Mouse (Mus musculus): ENCODE measurements at regions not wholly inside any gene's neighbourhood (a gene's known extent, or its start where the extent isn't known, plus 50 kb on each side); places are given as distances from the start of the nearest gene placed in this dataset.

- no peak for DNase-seq (ENCODE audit: low spot score in 2 of 2)
Observed at GRCm38 (mm10) chr13:90584766-90585165, 320.4 kb downstream of the Atp6ap1l start.

DNA sequence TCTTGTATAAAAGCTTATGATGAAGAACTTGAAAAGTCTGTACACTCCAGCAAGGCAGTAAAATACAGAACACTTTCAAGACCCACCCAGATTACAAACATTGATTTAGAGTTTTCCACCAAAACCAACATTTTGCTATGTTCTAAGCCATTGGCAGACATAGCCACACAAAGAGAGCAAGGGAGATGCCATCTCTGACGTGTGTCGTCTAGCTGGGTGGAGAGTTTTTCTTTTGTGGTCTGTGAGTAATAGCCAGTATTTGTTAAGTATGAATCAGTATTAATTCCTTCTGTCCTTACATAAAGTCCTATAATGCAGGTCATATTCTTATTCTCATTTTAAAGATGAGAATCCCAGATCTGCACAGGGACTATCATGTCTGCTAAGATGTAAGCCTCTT is 329.8 kb downstream of the Atp6ap1l start:
- no peak for DNase-seq (ENCODE audit: low spot score in 2 of 2)

- DNase-seq (ENCODE audit: low spot score in 2 of 2): no peak
Observed at GRCm38 (mm10) chr13:90572580-90572979, 332.6 kb downstream of the Atp6ap1l start.

- DNase-seq (ENCODE audit: low spot score in 2 of 2): no peak
Observed at GRCm38 (mm10) chr13:90563183-90563840, 341.8 kb downstream of the Atp6ap1l start.

- no peak for DNase-seq (ENCODE audit: low spot score in 2 of 2)
Observed at GRCm38 (mm10) chr13:90560095-90560494, 345.1 kb downstream of the Atp6ap1l start.

- DNase-seq (ENCODE audit: low spot score in 2 of 2): no peak
Observed at GRCm38 (mm10) chr13:90559481-90559880, 345.7 kb downstream of the Atp6ap1l start.

GRCm38 (mm10) chr13:90551166-90551565 is 354.0 kb downstream of the Atp6ap1l start:
- DNase-seq (ENCODE audit: low spot score in 2 of 2): no peak

DNA sequence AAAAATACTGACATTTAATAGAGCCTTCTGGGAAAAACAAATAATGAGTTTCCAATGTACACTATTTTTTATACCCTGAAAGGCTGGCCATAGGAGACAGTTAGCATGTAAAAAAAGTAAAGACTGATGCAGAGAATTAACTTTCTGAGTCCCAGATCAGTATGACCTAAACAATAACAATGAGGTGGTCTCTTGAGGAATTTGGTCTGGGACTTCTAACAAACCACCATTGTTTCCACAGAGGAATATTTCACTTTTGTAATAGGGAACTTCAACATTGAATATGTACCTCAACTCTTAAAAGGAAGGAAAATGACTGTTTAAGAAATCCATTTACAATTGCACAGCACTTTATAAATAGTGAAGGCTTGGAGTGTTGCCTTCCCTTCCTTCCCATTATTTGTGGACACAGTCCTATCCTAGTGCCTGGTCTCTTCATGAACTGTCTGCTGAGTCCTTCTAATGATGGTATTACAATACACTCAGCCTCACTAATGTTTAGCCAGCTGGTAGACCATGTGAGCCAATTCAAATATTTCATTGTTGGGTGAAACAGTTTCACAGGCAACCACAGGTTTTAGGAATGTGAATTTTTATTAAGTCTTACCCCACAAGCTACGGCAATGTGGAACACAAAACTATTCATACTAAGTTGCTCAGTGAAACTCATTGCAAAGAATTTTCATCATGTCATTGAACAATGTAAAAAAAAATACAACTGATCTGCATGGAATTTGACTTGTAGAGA is 358.7 kb downstream of the Atp6ap1l start:
- no peak for DNase-seq (ENCODE audit: low spot score in 2 of 2)

GRCm38 (mm10) chr13:90545816-90546215 is 359.3 kb downstream of the Atp6ap1l start:
- no peak for DNase-seq (ENCODE audit: low spot score in 2 of 2)

DNA sequence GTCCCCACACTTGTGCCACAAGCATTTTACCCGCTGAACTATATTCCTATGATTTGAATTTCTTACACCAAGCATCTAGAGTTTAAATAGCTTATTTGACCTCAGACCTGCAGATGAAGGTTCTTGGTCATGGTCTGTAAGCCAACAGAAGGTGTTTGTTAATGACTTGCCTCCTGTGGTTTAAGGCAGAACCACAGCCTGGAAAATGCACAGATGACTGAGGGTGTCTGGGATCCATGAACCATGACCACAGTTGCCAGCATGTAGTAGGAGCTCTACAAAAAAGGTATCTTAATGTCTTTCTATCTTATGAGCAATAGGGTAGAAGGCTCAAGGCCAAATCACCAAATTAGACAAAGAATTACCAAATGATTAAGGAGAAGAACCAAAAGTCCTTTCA is 367.6 kb downstream of the Atp6ap1l start:
- DNase-seq (ENCODE audit: low spot score in 2 of 2): no peak

DNA sequence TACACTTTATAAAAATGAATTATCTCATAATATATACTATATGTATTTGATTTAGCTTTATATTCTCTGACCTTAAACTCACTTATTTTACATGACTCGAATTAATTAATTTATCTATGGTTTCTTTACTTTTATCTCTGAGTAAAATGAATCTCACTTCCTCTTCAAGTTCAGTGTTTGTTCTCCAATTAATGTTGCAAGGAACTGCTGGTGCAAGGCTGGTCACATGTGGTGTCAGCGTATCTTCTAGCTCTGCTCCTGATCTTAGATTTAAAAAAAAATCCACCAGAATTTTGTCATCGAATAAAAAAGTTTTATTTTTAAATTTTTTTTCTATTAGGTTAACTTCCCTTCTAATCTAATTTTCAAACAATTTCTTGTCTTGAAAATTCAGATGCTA is 378.2 kb downstream of the Atp6ap1l start:
- DNase-seq (ENCODE audit: low spot score in 2 of 2): no peak

- no peak for DNase-seq (ENCODE audit: low spot score in 2 of 2)
Observed at GRCm38 (mm10) chr13:90525801-90526200, 379.4 kb downstream of the Atp6ap1l start.

- DNase-seq (ENCODE audit: low spot score in 2 of 2): no peak
Observed at GRCm38 (mm10) chr13:90521758-90522245, 383.4 kb downstream of the Atp6ap1l start.

DNA sequence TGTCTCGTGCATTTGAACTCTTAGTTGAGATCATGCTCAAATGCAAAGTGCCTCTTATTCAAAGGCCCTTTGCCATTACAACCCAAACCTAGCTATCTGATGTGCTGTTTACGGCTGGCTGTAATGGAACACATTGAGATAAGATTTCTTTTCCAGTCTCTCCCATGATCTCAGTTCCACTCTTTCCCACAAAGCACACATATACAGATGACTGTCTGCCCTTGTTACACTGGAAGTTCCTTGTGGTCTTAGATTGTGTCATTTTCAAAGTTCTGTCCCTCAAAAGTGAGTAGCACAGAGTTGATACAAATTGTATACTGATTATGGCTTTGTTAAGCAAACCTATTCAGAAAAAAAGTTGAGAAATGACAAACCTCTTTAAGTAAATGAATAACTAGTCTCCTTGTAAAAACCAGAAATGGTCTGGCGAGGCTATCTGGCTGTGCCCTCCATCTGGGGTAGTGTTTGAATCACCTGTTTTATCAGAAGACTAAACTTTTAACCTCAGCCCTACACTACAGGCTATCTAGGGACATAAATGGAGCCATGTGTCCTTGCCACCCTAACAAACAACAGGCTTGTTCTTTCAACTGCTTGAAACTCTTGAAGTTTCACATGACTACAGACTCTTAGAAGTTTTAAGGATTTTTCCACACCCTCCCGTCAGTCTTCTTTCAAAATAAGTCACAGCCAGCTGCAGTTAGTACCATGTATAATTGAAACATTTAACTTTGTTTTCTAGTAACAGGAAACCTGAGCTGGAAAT is 384.0 kb downstream of the Atp6ap1l start:
- DNase-seq (ENCODE audit: low spot score in 2 of 2): no peak

DNA sequence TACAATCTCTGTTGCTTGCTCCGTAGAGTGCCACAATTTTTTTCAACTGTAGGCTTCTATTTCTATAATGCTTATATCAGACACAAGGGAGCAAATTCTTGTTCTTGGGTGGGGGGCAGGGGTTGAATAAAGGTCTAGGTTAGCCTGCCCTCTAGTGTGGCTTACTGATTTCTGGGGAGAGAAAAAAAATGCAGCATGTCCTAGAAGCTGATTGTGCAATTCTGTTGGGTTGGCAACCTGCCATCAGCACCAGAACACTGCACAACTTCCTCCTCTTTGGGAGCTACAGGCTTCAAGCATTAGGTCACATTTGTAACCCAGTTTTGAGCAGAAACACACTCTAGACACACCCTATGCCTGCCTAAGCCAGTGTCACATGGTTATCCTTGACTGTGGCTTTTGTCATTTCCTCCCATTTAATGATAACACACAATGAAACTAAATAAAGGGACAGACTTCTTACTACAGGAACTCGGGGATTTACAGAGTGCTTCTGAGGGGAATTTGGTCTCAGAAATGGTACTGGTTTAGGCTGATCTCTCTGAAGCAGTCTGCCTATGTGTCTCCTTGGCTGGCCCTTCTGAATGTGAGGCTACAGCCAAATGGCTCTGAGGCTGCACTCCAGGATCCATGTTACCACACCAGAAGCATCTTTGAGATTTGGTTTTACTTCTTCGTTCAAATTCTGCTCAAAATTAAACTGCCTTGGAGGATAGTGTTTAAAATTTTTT is 389.2 kb downstream of the Atp6ap1l start:
- DNase-seq (ENCODE audit: low spot score in 2 of 2): peak; percentile 61 to 68

- no peak for DNase-seq (ENCODE audit: low spot score in 2 of 2)
Observed at GRCm38 (mm10) chr13:90513867-90514266, 391.3 kb downstream of the Atp6ap1l start.

- no peak for DNase-seq (ENCODE audit: low spot score in 2 of 2)
Observed at GRCm38 (mm10) chr13:90512786-90513401, 392.3 kb downstream of the Atp6ap1l start.

DNA sequence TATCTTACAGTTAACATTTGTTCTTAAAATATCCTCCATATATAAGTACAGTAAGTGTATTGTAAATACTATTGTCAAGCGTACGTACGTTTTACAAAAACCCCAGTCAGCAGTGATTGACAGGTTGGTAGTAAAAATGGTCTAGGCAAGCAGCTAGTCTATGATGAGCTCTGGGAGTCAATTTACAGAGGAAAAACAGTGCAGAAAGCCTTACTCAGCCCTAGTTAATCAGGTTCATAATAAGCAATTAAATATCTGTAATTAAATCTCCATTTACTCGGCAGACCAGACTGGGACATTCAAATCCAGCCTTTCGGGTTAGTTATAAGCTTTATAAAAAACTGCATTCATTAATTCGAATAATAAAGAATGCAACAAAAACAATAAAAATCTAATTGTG is 394.7 kb downstream of the Atp6ap1l start:
- DNase-seq (ENCODE audit: low spot score in 2 of 2): no peak

DNA sequence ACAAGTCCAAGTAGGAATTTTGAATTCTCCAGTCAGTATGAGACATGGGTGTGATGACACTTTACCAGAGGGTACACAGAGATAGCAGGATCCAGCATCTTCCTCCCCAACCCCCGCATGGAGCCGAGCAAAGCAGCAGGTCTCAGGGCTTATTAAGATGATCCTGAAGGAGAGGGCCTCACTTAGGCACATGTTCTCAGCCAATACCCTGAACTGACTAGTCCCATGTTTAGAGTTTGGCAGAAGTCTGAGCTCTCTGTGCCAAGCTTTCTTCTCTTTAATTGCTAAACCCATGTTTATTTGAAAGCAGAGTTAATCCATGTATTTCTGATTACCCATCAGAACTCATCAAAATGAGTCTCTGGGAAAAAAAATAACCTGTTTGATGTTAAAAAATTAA is 402.0 kb downstream of the Atp6ap1l start:
- DNase-seq (ENCODE audit: low spot score in 2 of 2): no peak

- no peak for DNase-seq (ENCODE audit: low spot score in 2 of 2)
Observed at GRCm38 (mm10) chr13:90502141-90502540, 403.0 kb downstream of the Atp6ap1l start.

DNA sequence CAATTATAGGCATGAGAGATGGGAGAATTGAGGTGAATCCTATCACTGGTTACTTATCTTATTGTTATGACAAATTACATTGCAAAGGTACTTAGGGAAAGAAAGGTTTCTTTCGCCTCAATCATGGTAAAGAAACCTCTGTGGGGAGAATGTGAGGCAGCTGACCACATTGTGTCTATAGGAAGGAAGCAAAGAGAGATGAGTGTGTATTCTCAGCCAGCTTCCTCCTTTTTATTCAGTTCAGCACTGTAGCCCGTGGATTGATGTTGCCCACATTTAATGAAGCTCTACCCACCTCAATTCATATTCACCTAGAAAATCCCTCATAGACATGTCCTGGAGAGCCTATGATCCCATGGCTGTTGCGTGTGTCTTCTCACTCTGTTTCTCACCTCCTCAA is 406.2 kb downstream of the Atp6ap1l start:
- DNase-seq (ENCODE audit: low spot score in 2 of 2): no peak
